Mouse (Mus musculus) small intestine, adult 2 months (tissue): ENCODE results near the gene Zrsr1. TPM values are rescaled to one million over a fixed set of nuclear protein-coding genes. Genes with fewer than 3 reads are reported as not detected.

Source experiments
- H3K27ac ChIP-seq: fragments of 200-500 bp; 2 replicates; pipeline ENCODE4 v1.5.1; 2012; ENCODE audit warnings: low read depth, low read length, control low read depth, inconsistent platforms; ENCODE audit not compliant: insufficient read depth
- H3K27me3 ChIP-seq: fragments of 200-500 bp; 2 replicates; pipeline ENCODE4 v1.6.1; 2012; ENCODE audit warnings: mild to moderate bottlenecking, moderate library complexity, low read length, inconsistent platforms; ENCODE audit not compliant: control insufficient read depth, insufficient read depth
- H3K36me3 ChIP-seq: fragments of 200-500 bp; 2 replicates; pipeline ENCODE4 v1.6.1; 2012; ENCODE audit warnings: mild to moderate bottlenecking, low read length, control low read depth, inconsistent platforms; ENCODE audit not compliant: control insufficient read depth, insufficient read depth
- H3K4me1 ChIP-seq: fragments of 200-500 bp; 2 replicates; pipeline ENCODE4 v1.6.1; 2012; ENCODE audit warnings: low read length, inconsistent platforms, mixed read lengths; ENCODE audit not compliant: control insufficient read depth, insufficient read depth, insufficient read length
- H3K4me3 ChIP-seq: fragments of 200-500 bp; 2 replicates; pipeline ENCODE4 v1.5.1; 2012; ENCODE audit warnings: low read depth, mild to moderate bottlenecking, control low read depth, inconsistent platforms, low read length, moderate library complexity
- CTCF ChIP-seq: fragments of 200-500 bp; IDR thresholded peaks from 2 replicates; pipeline ENCODE4 v1.5.1; 2012; ENCODE audit warnings: low read depth, mild to moderate bottlenecking, control low read depth, inconsistent platforms, low read length, moderate library complexity, mixed read lengths; ENCODE audit not compliant: insufficient replicate concordance, insufficient read length; ENCODE audit errors: extremely low read depth
- POLR2A ChIP-seq: fragments of 200-500 bp; IDR thresholded peaks from 2 replicates; pipeline ENCODE4 v1.6.1; 2012; ENCODE audit warnings: low read depth, mild to moderate bottlenecking, control low read depth, inconsistent platforms, low read length, moderate library complexity
- WGBS: fragments of 180-500 bp; shearing (Covaris S2); methylation state at CpG from one replicate; pipeline ENCODE4 v1.1.7; 2018; 5-methylcytosine and 5-hydroxymethylcytosine counted together
- polyA plus RNA-seq: library from polyadenylated mRNA; depleted of rRNA; stranded (reverse); fragments of >200 nt; gene quantifications from 2 replicates; pipeline ENCODE4 v1.2.3, GENCODE M21; 2012

Zrsr1 gene
- polyA plus RNA-seq, 1 experiment = 3.9 TPM

DNA sequence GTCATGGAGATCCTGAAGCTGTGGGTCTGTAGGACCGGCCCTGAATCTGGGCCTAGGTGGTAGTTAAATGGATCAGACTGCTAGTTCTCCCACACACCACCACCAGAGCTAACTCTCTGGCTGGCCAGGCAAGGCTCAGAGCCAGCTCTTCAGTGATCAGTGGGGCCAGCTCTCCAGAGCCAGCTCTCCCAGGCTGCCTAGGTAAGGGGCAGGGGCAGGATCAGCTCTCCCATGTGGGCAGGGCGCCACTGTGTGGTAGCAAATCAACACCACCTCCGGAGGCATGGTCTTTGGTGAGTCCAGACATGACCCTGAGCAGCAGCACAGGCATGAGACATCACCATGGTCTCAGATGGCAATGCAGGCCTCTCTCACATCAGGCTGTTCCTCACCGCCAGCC lies 15.0 kb upstream of the Zrsr1 start:
- Histone ChIP-seq H3K27me3 (no peaks in the 10 kb centered on the region), H3K36me3 (peaks cover 7% of the 10 kb centered on the region), H3K4me3 (no peak overlapping the region), H3K27ac (no peak overlapping the region), H3K4me1 (no peaks in the 10 kb centered on the region)
- WGBS = 73% methylated on average over 4 of the region's 4 CpGs
- no peak for TF ChIP-seq POLR2A
- peak; percentile 67; the same call in 1 of the 2 replicates for TF ChIP-seq CTCF

DNA sequence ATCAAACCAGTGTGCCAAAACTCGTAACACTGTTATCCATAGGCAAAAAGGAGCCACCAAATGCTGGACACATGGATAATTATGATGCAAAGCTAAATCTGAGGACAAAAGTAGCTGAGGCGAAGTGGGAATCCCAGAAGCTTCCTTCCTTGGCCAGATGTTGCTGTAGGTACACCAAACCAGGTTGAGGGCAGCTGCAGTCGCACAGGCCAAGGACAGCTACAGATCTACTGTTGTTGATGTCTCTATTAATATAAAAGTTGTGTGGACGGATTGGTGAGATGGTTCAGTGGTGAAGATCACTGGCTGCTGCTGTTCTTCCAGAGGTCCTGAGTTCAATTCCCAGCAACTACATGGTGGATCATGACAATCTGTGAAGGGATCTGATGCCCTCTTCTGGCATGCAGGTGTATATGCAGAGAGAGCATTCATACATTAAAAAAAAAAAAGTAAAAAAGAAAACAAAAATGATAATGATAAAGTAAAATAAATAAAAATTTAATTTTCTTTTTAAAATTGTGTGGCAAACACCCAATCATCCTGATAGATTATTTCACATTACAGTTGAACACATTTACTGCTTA lies 13.9 kb upstream of the Zrsr1 start:
- Histone ChIP-seq H3K4me1 (no peaks in the 10 kb centered on the region), H3K27me3 (no peaks in the 10 kb centered on the region), H3K4me3 (no peak overlapping the region), H3K27ac (no peak overlapping the region), H3K36me3 (peaks cover 7% of the 10 kb centered on the region)
- WGBS = 88% methylated on average over 4 of the region's 4 CpGs
- TF ChIP-seq POLR2A = no peak
- peak; percentile 32; the same call in 1 of the 2 replicates for TF ChIP-seq CTCF

DNA sequence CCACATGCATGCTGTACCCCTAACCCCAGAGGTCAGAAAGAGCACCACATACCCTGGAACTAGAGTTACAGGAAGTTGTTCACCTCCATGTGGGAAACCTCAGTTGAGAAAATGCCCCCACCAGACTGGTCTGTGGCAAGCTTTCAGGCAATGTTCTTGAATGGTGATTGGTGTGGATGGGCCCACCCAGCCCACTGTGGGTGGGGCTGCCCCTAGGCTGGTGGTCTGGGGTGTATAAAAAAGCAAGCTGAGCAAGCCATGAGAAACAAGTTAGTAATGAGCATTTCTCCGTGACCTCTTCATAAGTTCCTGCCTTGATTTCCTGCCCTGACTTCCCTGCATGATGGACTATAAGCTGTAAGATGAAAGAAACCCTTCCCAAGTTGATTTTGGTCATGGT lies 9.7 kb upstream of the Zrsr1 start:
- H3K36me3 ChIP-seq = no peaks in the 10 kb centered on the region
- H3K4me3 ChIP-seq = no peak overlapping the region
- no peaks in the 10 kb centered on the region for H3K4me1 ChIP-seq
- H3K27me3 ChIP-seq = no peaks in the 10 kb centered on the region
- 97% methylated on average over 1 of the region's 1 CpGs for WGBS
- TF ChIP-seq POLR2A = no peak
- TF ChIP-seq CTCF = no peak
- no peak overlapping the region for H3K27ac ChIP-seq

DNA sequence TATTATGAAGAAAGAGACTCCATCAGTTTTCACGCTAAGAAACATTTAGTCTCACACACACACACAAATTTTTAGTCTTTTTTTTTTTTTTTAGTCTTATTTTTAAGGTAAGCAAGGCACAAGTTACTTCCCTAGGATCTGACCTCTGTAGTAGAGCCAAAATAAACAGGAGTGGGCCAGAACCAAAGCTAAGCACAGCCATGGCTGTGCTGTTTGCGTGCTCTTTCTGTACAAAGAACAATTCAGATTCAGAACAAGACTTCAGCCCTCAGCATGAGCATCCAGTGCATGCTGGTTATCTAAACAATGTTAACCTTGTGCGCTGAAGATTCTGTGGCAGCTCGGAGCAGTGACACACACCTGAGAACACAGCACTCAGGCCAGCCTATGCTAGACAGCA lies 7.4 kb upstream of the Zrsr1 start:
- WGBS = 75% methylated on average over 4 of the region's 4 CpGs
- Histone ChIP-seq H3K4me3 (no peak overlapping the region), H3K36me3 (no peaks in the 10 kb centered on the region), H3K27me3 (no peaks in the 10 kb centered on the region), H3K4me1 (no peaks in the 10 kb centered on the region), H3K27ac (no peak overlapping the region)
- TF ChIP-seq CTCF (no peak), POLR2A (no peak)

DNA sequence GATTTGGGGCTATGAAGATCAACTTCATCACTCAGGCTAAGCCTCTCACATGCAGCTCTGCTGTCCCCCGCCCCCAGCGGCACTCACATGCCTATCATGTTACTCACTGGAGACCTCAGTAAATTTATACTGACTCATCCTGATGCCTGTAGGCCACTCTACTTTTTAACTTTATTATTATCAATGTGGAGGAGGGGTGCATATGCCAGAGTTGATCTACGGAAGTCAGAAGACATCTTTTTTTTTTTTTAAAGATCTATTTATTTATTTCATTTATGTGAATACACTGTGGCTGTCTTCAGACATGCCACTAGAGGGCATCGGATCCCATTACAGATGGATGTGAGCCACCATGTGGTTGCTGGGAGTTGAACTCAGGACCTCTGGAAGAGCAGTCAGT lies 6.3 kb upstream of the Zrsr1 start:
- WGBS = 90% methylated on average over 4 of the region's 4 CpGs
- no peaks in the 10 kb centered on the region for H3K4me1 ChIP-seq
- TF ChIP-seq CTCF = no peak; the same call in 1 of the 2 replicates
- TF ChIP-seq POLR2A = no peak
- no peaks in the 10 kb centered on the region for H3K36me3 ChIP-seq
- H3K4me3 ChIP-seq = no peak overlapping the region
- H3K27me3 ChIP-seq = no peaks in the 10 kb centered on the region
- no peak overlapping the region for H3K27ac ChIP-seq

DNA sequence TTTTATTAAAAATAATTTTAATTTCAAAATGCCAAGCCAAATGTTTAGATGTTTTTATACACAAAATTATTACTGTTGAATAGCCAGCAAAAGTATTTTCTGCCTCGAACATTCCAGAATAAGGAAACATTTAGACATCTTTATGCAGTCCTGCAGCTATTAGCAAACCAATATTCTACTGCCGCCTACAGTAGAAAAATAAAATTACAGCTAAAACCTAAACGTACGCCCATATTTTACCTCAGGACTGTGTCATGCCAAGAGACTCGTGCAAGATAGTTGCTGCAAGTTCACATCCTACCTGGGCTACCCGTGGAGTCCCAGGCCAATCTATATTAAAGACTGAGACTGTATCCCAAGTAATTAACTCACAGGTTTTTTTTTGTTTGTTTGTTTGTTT lies 2.3 kb upstream of the Zrsr1 start:
- Histone ChIP-seq H3K27me3 (no peaks in the 10 kb centered on the region), H3K27ac (no peak overlapping the region), H3K36me3 (no peaks in the 10 kb centered on the region), H3K4me1 (no peaks in the 10 kb centered on the region), H3K4me3 (no peak overlapping the region)
- TF ChIP-seq POLR2A (no peak), CTCF (peak; percentile 30; the same call in 1 of the 2 replicates)
- 34% methylated on average over 6 of the region's 6 CpGs for WGBS

DNA sequence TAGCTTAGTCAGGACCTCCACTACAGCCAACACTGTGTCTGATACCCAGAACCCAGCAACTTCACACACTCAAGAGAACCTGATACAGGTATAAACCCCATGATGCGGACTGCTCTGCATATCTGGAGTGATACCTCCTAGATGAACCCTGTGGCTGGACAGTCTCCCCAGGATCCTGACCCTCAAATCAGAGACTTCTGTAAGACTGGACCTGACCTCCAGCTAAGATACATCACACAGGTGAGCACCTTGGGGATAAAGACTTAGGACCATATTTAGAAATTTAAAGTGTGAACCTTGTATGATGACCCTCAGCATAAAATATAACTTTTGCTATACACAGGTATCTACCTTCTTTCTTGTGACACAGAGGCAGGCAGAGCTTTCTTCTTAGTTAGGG lies 1.3 kb upstream of the Zrsr1 start:
- Histone ChIP-seq H3K27me3 (no peaks in the 10 kb centered on the region), H3K27ac (no peak overlapping the region), H3K36me3 (no peaks in the 10 kb centered on the region), H3K4me3 (no peak overlapping the region), H3K4me1 (peaks cover 2% of the 10 kb centered on the region; the same call in 1 of the 2 replicates)
- 95% methylated on average over 1 of the region's 1 CpGs for WGBS
- no peak for TF ChIP-seq POLR2A
- TF ChIP-seq CTCF = no peak
